Mouse (Mus musculus): ENCODE measurements around the gene Pigk. TPM values are rescaled to one million over a fixed set of nuclear protein-coding genes. Genes with fewer than 3 reads are reported as not detected.

Pigk gene
- polyA plus RNA-seq, 1 experiment from 2014 or later, result 23.8 TPM

DNA sequence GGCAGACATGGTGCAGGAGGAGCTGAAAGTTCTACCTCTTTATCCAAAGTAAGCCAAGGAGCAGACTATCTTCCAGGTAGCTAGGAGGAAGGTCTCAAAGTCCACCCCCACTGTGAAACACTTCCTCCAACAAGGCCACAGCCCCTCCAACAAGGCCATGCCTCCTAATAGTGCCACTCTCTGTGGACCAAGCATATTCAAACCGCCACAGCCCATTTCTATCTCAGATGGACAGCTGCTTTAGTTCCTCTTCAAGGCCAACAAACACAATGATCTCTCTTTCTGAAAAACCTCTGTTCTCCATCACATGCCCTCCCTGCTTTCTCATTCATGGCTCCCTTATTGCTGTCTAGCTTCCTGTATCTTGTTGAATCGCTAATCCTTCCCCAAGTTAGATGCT is 218.6 kb downstream of the Pigk start:
- Histone ChIP-seq H3K27me3 (ENCODE audit: insufficient read depth, low read length) (no peaks in the 10 kb centered on the region), H3K27ac (ENCODE audit: low read depth) (no peak overlapping the region), H3K4me3 (ENCODE audit: low read depth, low read length) (no peak overlapping the region), H3K4me1 (ENCODE audit: insufficient read depth) (peaks cover 10% of the 10 kb centered on the region), H3K9me3 (ENCODE audit: low read length) (no peaks in the 10 kb centered on the region), H3K9ac (replicated peaks) (no peak overlapping the region), H3K4me2 (ENCODE audit: low read depth, low read length) (no peak overlapping the region), H3K36me3 (replicated peaks; ENCODE audit: insufficient read depth, low read length) (no peaks in the 10 kb centered on the region)
- 58% methylated on average over 2 of the region's 2 CpGs for WGBS (ENCODE audit: insufficient replicate concordance)
- DNase-seq (no peak), ATAC-seq (no peak)
- TF ChIP-seq EP300 (IDR thresholded peaks at IDR 0.05; ENCODE audit: low read depth) (no peak), CTCF (IDR thresholded peaks at IDR 0.05; ENCODE audit: low read depth) (no peak)

- 84% methylated on average over 3 of the region's 3 CpGs for WGBS (ENCODE audit: insufficient replicate concordance)
- no peak for ATAC-seq
- Histone ChIP-seq H3K9ac (replicated peaks) (no peak overlapping the region), H3K4me2 (ENCODE audit: low read depth, low read length) (no peak overlapping the region), H3K4me1 (ENCODE audit: insufficient read depth) (peaks cover 10% of the 10 kb centered on the region; the same call in 1 of the 2 replicates), H3K9me3 (ENCODE audit: low read length) (no peaks in the 10 kb centered on the region), H3K36me3 (replicated peaks; ENCODE audit: insufficient read depth, low read length) (no peaks in the 10 kb centered on the region), H3K27ac (ENCODE audit: low read depth) (no peak overlapping the region), H3K4me3 (ENCODE audit: low read depth, low read length) (no peak overlapping the region), H3K27me3 (ENCODE audit: insufficient read depth, low read length) (no peaks in the 10 kb centered on the region)
- DNase-seq, result no peak
- TF ChIP-seq CTCF (IDR thresholded peaks at IDR 0.05; ENCODE audit: low read depth) (no peak), EP300 (IDR thresholded peaks at IDR 0.05; ENCODE audit: low read depth) (no peak)
These were observed 219.8 kb downstream of the Pigk start for GRCm38 (mm10) chr3:152933737-152934136.

- ATAC-seq (no peak), DNase-seq (no peak)
- Histone ChIP-seq H3K4me3 (ENCODE audit: low read depth, low read length) (no peak overlapping the region), H3K9ac (replicated peaks) (no peak overlapping the region), H3K27me3 (ENCODE audit: insufficient read depth, low read length) (no peaks in the 10 kb centered on the region), H3K9me3 (ENCODE audit: low read length) (no peaks in the 10 kb centered on the region), H3K4me2 (ENCODE audit: low read depth, low read length) (no peak overlapping the region), H3K36me3 (replicated peaks; ENCODE audit: insufficient read depth, low read length) (no peaks in the 10 kb centered on the region), H3K4me1 (ENCODE audit: insufficient read depth) (no peaks in the 10 kb centered on the region), H3K27ac (ENCODE audit: low read depth) (no peak overlapping the region)
- 59% methylated on average over 3 of the region's 3 CpGs for WGBS (ENCODE audit: insufficient replicate concordance)
- no peak for TF ChIP-seq CTCF (IDR thresholded peaks at IDR 0.05; ENCODE audit: low read depth)
- no peak for TF ChIP-seq EP300 (IDR thresholded peaks at IDR 0.05; ENCODE audit: low read depth)
These were observed 222.4 kb downstream of the Pigk start for GRCm38 (mm10) chr3:152936313-152936712.

DNA sequence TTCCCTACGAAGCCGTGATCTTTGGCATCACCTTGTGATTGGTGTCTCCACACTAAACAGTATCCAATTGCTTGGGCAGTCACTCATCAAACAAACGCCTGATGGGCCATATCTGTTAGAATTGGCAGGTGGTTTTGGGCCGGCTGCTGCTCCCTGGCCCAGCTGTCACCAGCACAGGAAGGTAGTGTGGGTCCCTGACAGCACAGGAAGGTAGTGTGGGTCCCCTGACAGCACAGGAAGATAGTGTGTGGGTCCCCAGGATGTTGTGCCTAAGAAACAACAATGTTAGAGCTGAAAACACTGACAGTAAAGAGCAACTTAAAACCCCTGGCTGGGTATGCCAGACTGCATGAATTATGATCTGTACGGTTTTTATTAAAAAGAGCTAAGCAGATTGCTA is 227.8 kb downstream of the Pigk start:
- WGBS (ENCODE audit: insufficient replicate concordance), result 57% methylated on average over 5 of the region's 5 CpGs
- H3K9me3 ChIP-seq (ENCODE audit: low read length), result no peaks in the 10 kb centered on the region
- H3K9ac ChIP-seq (replicated peaks), result no peak overlapping the region
- ATAC-seq (no peak), DNase-seq (no peak)
- no peak overlapping the region for H3K4me3 ChIP-seq (ENCODE audit: low read depth, low read length)
- H3K36me3 ChIP-seq (replicated peaks; ENCODE audit: insufficient read depth, low read length), result no peaks in the 10 kb centered on the region
- H3K27ac ChIP-seq (ENCODE audit: low read depth), result no peak overlapping the region
- no peak for TF ChIP-seq EP300 (IDR thresholded peaks at IDR 0.05; ENCODE audit: low read depth)
- TF ChIP-seq CTCF (IDR thresholded peaks at IDR 0.05; ENCODE audit: low read depth), result no peak
- H3K4me1 ChIP-seq (ENCODE audit: insufficient read depth), result no peaks in the 10 kb centered on the region
- H3K4me2 ChIP-seq (ENCODE audit: low read depth, low read length), result no peak overlapping the region
- no peaks in the 10 kb centered on the region for H3K27me3 ChIP-seq (ENCODE audit: insufficient read depth, low read length)

- Histone ChIP-seq H3K27me3 (ENCODE audit: insufficient read depth, low read length) (no peaks in the 10 kb centered on the region), H3K9me3 (ENCODE audit: low read length) (no peaks in the 10 kb centered on the region), H3K36me3 (replicated peaks; ENCODE audit: insufficient read depth, low read length) (no peaks in the 10 kb centered on the region), H3K9ac (replicated peaks) (no peak overlapping the region), H3K4me3 (ENCODE audit: low read depth, low read length) (no peak overlapping the region), H3K4me2 (ENCODE audit: low read depth, low read length) (no peak overlapping the region), H3K27ac (ENCODE audit: low read depth) (no peak overlapping the region), H3K4me1 (ENCODE audit: insufficient read depth) (no peaks in the 10 kb centered on the region)
- ATAC-seq (peak; percentile 53; the same call in 1 of the 2 replicates), DNase-seq (peak; percentile 37)
- WGBS (ENCODE audit: insufficient replicate concordance), result 48% methylated on average over 11 of the region's 11 CpGs
- TF ChIP-seq EP300 (IDR thresholded peaks at IDR 0.05; ENCODE audit: low read depth) (no peak), CTCF (IDR thresholded peaks at IDR 0.05; ENCODE audit: low read depth) (no peak)
These were observed 229.1 kb downstream of the Pigk start for GRCm38 (mm10) chr3:152942985-152943384.

GRCm38 (mm10) chr3:152944766-152945165 is 230.9 kb downstream of the Pigk start:
- DNase-seq, result no peak
- Histone ChIP-seq H3K9ac (replicated peaks) (no peak overlapping the region), H3K36me3 (replicated peaks; ENCODE audit: insufficient read depth, low read length) (no peaks in the 10 kb centered on the region), H3K4me1 (ENCODE audit: insufficient read depth) (no peaks in the 10 kb centered on the region), H3K9me3 (ENCODE audit: low read length) (no peaks in the 10 kb centered on the region), H3K4me2 (ENCODE audit: low read depth, low read length) (no peak overlapping the region), H3K27ac (ENCODE audit: low read depth) (no peak overlapping the region), H3K4me3 (ENCODE audit: low read depth, low read length) (no peak overlapping the region), H3K27me3 (ENCODE audit: insufficient read depth, low read length) (no peaks in the 10 kb centered on the region)
- TF ChIP-seq CTCF (IDR thresholded peaks at IDR 0.05; ENCODE audit: low read depth) (no peak), EP300 (IDR thresholded peaks at IDR 0.05; ENCODE audit: low read depth) (no peak)
- 90% methylated on average over 3 of the region's 3 CpGs for WGBS (ENCODE audit: insufficient replicate concordance)
- ATAC-seq, result no peak
